Mouse (Mus musculus) urinary bladder, postnatal 4 days (tissue): ENCODE data around the gene Gm6169.
"Not testable (repeated sequence)": the region's sequence is repeated elsewhere in the genome, so short reads cannot be mapped to it uniquely, and the experiment has no call there.

Experiments used
- DNase-seq, 2 experiments: peaks; one replicate each; pipeline ENCODE4 v3.0.0; 2021 to 2022; ENCODE audit warnings: low spot score in 2 of 2

Gene Gm6169

DNA sequence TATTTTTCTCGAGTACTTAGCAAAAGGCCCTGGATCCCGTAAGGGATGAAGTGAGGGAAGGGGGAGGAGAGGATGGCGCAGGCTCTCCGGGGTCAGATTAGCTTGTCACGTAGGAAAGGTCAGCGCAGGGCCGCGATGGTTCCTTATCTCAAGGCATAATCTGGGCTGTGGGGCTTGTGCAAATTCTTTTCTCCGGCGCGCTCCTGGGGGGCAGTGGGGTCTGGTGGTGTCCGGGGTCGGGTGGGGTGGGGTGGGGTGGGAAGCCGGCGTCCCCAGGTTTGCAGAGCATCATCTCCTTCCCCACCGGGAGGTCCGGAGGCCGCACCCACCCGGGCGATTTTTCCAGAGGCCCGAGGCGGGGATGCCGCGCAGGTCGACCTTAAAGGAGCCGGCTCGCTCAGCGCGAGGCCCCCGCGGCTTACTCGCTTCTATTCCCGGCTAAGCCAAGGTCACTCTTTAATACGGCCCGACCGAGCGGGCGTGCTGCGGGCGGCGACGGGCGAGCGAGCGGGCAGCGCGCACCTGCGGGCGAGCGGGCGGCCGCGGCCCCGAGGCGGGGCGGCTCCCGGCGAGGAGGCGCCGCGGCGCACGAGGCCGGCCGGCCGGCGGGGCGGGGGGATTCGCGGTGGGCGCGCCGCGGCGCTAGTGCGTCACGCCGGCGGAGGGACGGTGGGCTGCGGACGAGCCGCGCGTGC lies 28.0 kb downstream of the Gm6169 start:
- DNase-seq = no peak

DNA sequence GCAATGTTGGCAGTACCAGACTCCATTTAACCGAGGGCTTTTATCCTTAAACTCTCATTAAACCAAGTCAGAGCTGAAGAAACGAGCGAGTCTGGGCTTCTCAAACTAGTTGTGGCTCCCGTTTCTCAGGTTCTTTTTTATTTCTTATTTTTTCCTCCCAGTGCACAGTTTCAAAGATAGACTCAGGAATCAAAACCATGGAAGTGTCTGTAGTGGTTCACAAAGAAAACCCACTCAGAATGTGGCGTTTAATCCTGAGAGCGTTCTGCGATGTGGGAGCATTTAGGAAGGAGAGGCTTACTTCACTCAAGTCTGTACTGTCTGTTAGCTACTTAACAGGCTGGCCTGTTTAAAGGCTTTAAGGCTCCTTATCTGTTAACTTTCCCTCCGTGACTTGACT lies 30.9 kb downstream of the Gm6169 start:
- no peak for DNase-seq

DNA sequence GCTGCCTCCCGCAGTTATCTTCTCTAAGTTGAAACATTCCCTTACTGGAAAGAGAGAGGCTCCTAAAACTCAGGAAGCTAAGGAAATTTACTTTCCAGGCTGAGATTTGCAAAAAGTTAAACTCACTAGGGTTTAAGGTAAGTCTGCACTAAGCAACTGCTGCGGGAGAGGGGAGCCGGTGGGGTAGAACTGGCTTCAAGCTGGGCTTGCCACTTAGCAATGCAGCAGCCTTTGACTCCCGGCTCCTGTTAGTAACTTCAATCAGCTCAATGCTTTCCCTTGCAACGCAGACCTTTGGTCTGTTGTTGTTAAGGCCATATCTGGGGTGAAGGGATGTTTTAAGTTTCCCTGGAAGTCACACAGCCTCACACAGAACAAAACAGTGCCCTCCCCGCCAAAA lies 31.3 kb downstream of the Gm6169 start:
- DNase-seq = no peak

GRCm38 (mm10) chr13:97066649-97067550 lies 32.1 kb downstream of the Gm6169 start, which contains the start of gene Fam169a:
Gene Fam169a, plus strand, starts transcription at chr13:97067286.
- no peak for DNase-seq

GRCm38 (mm10) chr13:97064844-97065621 lies 34.0 kb downstream of the Gm6169 start:
- DNase-seq = not testable (repeated sequence)

- DNase-seq = no peak
Measured at GRCm38 (mm10) chr13:97064413-97064812, 34.6 kb downstream of the Gm6169 start.

DNA sequence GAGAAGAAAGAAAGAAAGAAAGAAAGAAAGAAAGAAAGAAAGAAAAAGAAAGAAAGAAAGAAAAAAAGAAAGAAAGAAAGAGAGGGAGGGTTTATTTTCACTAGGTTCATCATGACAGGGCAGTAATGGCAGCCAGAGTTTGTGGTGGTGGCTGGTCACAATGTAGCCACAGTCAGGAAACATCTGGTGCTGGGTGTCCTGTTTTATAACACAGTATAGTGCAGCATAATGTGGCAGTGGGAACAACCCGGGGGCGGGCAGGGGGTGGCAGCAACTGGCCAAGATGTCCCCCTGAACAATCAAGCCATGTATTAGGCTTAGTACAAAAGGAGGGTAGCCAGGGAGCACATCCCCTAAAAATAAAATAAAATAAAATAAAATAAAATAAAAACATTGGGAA lies 35.6 kb downstream of the Gm6169 start:
- no peak for DNase-seq

DNA sequence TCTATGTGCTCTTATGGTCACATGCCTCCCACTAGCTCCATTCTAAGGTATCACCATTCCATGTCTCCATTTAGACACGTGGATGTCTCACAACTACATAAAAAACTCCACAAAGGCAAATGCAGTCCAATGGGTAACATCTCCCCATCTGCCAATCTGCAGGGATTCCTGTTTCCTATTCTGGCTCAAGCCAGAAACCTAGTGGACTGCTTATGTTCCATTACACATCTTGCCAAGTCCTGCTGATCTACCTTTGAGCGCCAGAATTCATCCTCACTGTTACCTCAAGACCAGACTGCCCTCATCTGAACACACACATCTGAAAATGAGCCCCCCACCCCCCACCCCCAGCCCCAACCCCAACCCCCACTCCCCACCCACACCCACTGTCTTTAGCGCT lies 36.9 kb downstream of the Gm6169 start:
- DNase-seq = no peak

- no peak for DNase-seq
Measured at GRCm38 (mm10) chr13:97060331-97060730, 38.7 kb downstream of the Gm6169 start.

GRCm38 (mm10) chr13:97059746-97060145 lies 39.3 kb downstream of the Gm6169 start:
- DNase-seq = no peak

DNA sequence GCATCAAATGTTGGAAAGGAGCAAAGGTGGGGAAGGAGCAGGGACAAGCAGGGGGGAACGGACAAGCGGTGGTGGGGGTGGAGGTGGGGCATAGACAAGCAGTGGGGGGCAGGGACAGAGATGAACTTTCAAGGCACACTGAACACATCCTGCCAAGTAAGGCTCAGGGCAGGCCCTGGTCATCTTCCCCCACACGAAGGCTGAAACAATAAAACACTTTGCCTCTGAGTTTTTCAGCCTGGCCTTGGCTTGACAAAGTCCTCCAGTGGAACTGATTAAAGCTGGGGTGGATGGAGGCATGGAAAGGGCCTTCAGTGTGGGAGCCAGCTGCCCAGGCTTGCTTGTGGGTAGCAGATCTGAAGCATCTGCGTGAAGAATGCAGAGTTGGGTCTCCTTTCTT lies 41.2 kb downstream of the Gm6169 start:
- no peak for DNase-seq

- peak; percentile 30 to 67 for DNase-seq
Measured at GRCm38 (mm10) chr13:97053844-97054243, 45.2 kb downstream of the Gm6169 start.

GRCm38 (mm10) chr13:97052667-97053066 lies 46.4 kb downstream of the Gm6169 start:
- peak in 1 of 2 experiments; percentile 72 for DNase-seq

DNA sequence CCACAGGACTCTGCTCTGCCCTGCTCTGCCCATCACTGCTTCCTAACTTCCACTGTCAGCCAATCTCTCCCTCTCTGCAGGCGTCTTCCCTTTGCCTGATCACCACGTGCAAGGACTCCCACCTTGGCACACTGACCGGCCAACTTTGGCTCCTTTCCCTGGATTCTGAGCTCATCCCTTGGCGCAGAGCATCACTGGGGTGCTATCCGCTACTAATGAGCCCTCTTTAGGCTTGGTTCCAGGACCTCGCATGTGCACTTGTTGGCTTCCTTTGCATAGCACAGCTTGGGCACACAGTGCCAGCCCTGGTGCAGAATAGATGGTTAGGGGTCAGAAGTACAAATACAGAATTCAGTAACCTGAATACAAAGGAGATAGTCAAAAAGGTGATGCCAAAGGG lies 47.9 kb downstream of the Gm6169 start:
- DNase-seq = no peak
